Mouse (Mus musculus): ENCODE measurements around the gene Vamp3. TPM values are rescaled to one million over a fixed set of nuclear protein-coding genes. Genes with fewer than 3 reads are reported as not detected.

Gene Vamp3
- polyA plus RNA-seq, 1 experiment from 2014 or later: 29.9 TPM

DNA sequence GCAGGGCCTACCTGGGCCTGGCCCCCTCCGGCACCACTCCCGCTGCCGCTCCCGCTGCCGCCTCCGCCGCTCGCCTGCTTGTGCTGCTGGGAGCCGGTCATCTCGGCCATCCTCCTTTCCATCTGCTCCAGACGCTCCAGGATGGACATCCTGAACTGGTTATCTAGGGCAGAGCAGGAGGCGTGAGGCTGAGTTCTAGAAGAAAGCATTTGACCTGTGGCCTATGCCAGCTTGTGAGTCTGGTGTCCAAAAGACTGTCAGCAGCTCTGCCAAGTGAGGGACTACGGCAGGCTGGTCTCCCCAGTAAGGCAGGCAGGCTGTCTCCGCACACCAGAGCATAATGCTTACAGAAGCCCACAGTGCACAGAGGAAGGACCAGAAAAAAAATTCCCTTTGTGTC lies 31.1 kb upstream of the Vamp3 start:
- no peak overlapping the region for H3K27ac ChIP-seq (ENCODE audit: low read length)
- H3K9ac ChIP-seq (ENCODE audit: low read depth, low read length): no peak overlapping the region
- ATAC-seq (ENCODE audit: low read depth): no peak
- H3K4me2 ChIP-seq (ENCODE audit: low read depth, low read length): no peak overlapping the region
- WGBS (ENCODE audit: insufficient replicate concordance): 88% methylated on average over 14 of the region's 14 CpGs
- H3K4me3 ChIP-seq (ENCODE audit: low read depth, low read length): no peak overlapping the region
- H3K36me3 ChIP-seq (ENCODE audit: control insufficient read depth, insufficient read depth): no peaks in the 10 kb centered on the region
- no peaks in the 10 kb centered on the region for H3K27me3 ChIP-seq (ENCODE audit: control insufficient read depth, insufficient read depth, low read depth, low read length)
- no peaks in the 10 kb centered on the region for H3K4me1 ChIP-seq (ENCODE audit: control insufficient read depth, low read depth, low read length)
- no peaks in the 10 kb centered on the region for H3K9me3 ChIP-seq (replicated peaks; ENCODE audit: control insufficient read depth, low read length)

DNA sequence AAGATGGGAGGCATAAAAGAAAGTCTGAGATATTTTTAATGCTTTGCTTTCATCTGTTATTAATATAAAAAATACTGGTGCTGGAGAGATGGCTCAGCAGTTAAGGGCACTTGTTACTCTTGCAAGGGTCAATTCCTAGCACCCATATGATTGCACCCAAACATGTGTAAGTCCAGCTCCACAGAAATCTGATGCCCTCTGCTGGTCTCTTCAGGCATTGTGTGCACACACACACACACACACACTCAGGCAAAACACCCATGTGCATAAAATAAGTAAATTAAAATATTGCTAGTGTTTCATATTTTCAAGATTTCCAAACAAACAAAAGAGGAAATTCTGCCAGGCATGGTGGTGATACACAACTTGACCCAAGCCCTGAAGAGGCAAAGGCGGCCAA lies 29.6 kb upstream of the Vamp3 start:
- Histone ChIP-seq H3K4me1 (ENCODE audit: control insufficient read depth, low read depth, low read length) (no peaks in the 10 kb centered on the region), H3K4me3 (ENCODE audit: low read depth, low read length) (no peak overlapping the region), H3K4me2 (ENCODE audit: low read depth, low read length) (no peak overlapping the region), H3K27me3 (ENCODE audit: control insufficient read depth, insufficient read depth, low read depth, low read length) (no peaks in the 10 kb centered on the region), H3K9me3 (replicated peaks; ENCODE audit: control insufficient read depth, low read length) (no peaks in the 10 kb centered on the region), H3K27ac (ENCODE audit: low read length) (no peak overlapping the region), H3K36me3 (ENCODE audit: control insufficient read depth, insufficient read depth) (no peaks in the 10 kb centered on the region), H3K9ac (ENCODE audit: low read depth, low read length) (no peak overlapping the region)
- WGBS (ENCODE audit: insufficient replicate concordance): 62% methylated on average over 1 of the region's 1 CpGs
- ATAC-seq (ENCODE audit: low read depth): no peak

DNA sequence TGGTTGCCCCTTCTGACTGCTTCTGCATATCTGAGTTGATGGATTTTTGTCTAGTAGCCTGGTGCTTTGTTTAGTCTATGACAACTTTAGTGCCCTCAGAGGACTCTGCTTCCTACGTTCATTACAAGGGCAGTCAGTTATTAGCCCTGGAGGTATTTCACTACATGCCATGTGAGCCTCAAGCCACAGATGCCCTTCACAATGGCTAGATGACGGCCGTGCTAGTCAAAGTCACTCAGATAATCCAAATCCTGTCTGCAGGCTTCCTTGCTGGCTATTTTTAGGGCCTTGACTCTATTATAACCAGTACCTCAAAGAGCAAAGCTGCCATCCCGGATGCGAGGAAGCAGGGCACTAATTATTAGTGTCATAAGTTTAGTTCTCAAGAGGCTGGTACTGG lies 25.3 kb upstream of the Vamp3 start:
- WGBS (ENCODE audit: insufficient replicate concordance): 64% methylated on average over 5 of the region's 5 CpGs
- no peak for ATAC-seq (ENCODE audit: low read depth)

GRCm38 (mm10) chr4:151081977-151082376 lies 24.2 kb upstream of the Vamp3 start:
- Histone ChIP-seq H3K9me3 (replicated peaks; ENCODE audit: control insufficient read depth, low read length) (no peaks in the 10 kb centered on the region), H3K27me3 (ENCODE audit: control insufficient read depth, insufficient read depth, low read depth, low read length) (no peaks in the 10 kb centered on the region), H3K27ac (ENCODE audit: low read length) (no peak overlapping the region), H3K4me1 (ENCODE audit: control insufficient read depth, low read depth, low read length) (no peaks in the 10 kb centered on the region), H3K4me3 (ENCODE audit: low read depth, low read length) (no peak overlapping the region), H3K4me2 (ENCODE audit: low read depth, low read length) (no peak overlapping the region), H3K36me3 (ENCODE audit: control insufficient read depth, insufficient read depth) (no peaks in the 10 kb centered on the region), H3K9ac (ENCODE audit: low read depth, low read length) (no peak overlapping the region)
- ATAC-seq (ENCODE audit: low read depth): no peak
- 71% methylated on average over 13 of the region's 13 CpGs for WGBS (ENCODE audit: insufficient replicate concordance)

More for the DNA sequence above, 25.3 kb upstream of the Vamp3 start:
- H3K9me3 ChIP-seq (replicated peaks; ENCODE audit: control insufficient read depth, low read length): no peaks in the 10 kb centered on the region
- no peaks in the 10 kb centered on the region for H3K27me3 ChIP-seq (ENCODE audit: control insufficient read depth, insufficient read depth, low read depth, low read length)
- H3K4me3 ChIP-seq (ENCODE audit: low read depth, low read length): no peak overlapping the region
- H3K36me3 ChIP-seq (ENCODE audit: control insufficient read depth, insufficient read depth): no peaks in the 10 kb centered on the region
- no peaks in the 10 kb centered on the region for H3K4me1 ChIP-seq (ENCODE audit: control insufficient read depth, low read depth, low read length)
- no peak overlapping the region for H3K9ac ChIP-seq (ENCODE audit: low read depth, low read length)
- no peak overlapping the region for H3K27ac ChIP-seq (ENCODE audit: low read length)
- H3K4me2 ChIP-seq (ENCODE audit: low read depth, low read length): no peak overlapping the region

DNA sequence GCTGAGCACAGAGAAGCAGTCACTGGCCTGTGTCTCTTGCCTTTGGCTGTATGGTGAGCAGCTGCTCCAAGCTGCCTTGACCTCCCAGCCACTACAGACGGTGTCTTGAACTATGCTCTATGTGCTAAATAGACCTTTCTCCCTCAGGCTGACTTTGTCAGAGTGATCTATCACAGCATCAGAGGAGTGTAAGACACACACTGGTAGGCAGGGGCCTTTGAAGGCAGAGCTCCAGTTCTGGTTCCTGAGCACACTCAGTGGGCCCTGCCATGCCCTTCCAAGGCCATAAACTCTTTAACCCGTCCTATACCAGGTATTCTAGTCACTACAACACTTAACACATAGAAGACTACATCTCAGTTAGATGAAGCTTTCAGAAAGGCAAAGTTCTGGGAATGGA lies 23.6 kb upstream of the Vamp3 start:
- H3K4me2 ChIP-seq (ENCODE audit: low read depth, low read length): no peak overlapping the region
- H3K4me3 ChIP-seq (ENCODE audit: low read depth, low read length): no peak overlapping the region
- H3K27ac ChIP-seq (ENCODE audit: low read length): no peak overlapping the region
- no peak overlapping the region for H3K9ac ChIP-seq (ENCODE audit: low read depth, low read length)
- ATAC-seq (ENCODE audit: low read depth): no peak
- WGBS (ENCODE audit: insufficient replicate concordance): 47% methylated on average over 2 of the region's 2 CpGs
- no peaks in the 10 kb centered on the region for H3K27me3 ChIP-seq (ENCODE audit: control insufficient read depth, insufficient read depth, low read depth, low read length)
- H3K36me3 ChIP-seq (ENCODE audit: control insufficient read depth, insufficient read depth): no peaks in the 10 kb centered on the region
- H3K9me3 ChIP-seq (replicated peaks; ENCODE audit: control insufficient read depth, low read length): no peaks in the 10 kb centered on the region
- no peaks in the 10 kb centered on the region for H3K4me1 ChIP-seq (ENCODE audit: control insufficient read depth, low read depth, low read length)

GRCm38 (mm10) chr4:151074817-151075216 lies 17.1 kb upstream of the Vamp3 start:
- no peak for ATAC-seq (ENCODE audit: low read depth)
- Histone ChIP-seq H3K9ac (ENCODE audit: low read depth, low read length) (no peak overlapping the region), H3K9me3 (replicated peaks; ENCODE audit: control insufficient read depth, low read length) (no peaks in the 10 kb centered on the region), H3K4me2 (ENCODE audit: low read depth, low read length) (no peak overlapping the region), H3K4me3 (ENCODE audit: low read depth, low read length) (no peak overlapping the region), H3K27ac (ENCODE audit: low read length) (no peak overlapping the region), H3K36me3 (ENCODE audit: control insufficient read depth, insufficient read depth) (no peaks in the 10 kb centered on the region), H3K4me1 (ENCODE audit: control insufficient read depth, low read depth, low read length) (no peaks in the 10 kb centered on the region), H3K27me3 (ENCODE audit: control insufficient read depth, insufficient read depth, low read depth, low read length) (no peaks in the 10 kb centered on the region)
- 76% methylated on average over 15 of the region's 15 CpGs for WGBS (ENCODE audit: insufficient replicate concordance)

DNA sequence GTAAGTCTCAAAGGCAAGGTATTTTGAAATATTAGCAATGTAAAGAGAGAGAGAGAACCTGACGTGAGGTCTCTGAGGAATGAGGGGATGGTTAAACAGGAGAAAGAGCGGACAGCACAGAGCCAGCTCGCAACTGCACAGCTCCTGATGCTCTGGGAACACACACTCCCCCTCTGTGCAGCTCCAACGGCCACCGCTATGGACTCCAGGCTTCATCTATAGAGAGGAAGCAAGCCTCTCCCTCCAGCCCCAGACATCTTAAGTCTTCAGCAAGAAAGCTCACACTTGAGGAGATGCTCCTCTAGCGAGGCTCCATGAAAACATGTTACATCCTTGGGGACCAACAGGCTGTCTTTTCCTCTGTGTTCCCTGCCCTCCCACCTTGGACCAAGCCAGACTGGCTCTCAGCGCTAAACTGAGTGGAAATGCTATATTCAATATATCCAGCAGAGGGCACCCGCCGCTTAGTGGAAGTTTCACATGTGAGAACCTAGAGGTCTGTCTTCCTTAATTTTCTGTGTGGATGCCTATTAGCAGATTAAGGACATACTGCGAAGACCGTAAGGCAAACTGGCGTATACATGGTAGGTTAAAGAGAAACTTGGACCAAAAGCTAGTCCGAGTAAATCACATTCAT lies 15.5 kb upstream of the Vamp3 start:
- Histone ChIP-seq H3K9me3 (replicated peaks; ENCODE audit: control insufficient read depth, low read length) (no peaks in the 10 kb centered on the region), H3K36me3 (ENCODE audit: control insufficient read depth, insufficient read depth) (no peaks in the 10 kb centered on the region), H3K9ac (ENCODE audit: low read depth, low read length) (no peak overlapping the region), H3K27me3 (ENCODE audit: control insufficient read depth, insufficient read depth, low read depth, low read length) (no peaks in the 10 kb centered on the region), H3K4me1 (ENCODE audit: control insufficient read depth, low read depth, low read length) (no peaks in the 10 kb centered on the region), H3K4me3 (ENCODE audit: low read depth, low read length) (no peak overlapping the region), H3K27ac (ENCODE audit: low read length) (no peak overlapping the region), H3K4me2 (ENCODE audit: low read depth, low read length) (no peak overlapping the region)
- WGBS (ENCODE audit: insufficient replicate concordance): 36% methylated on average over 13 of the region's 13 CpGs
- ATAC-seq (ENCODE audit: low read depth): 0 out of 2 replicates have a peak, but pooled peaks have one; percentile 21

DNA sequence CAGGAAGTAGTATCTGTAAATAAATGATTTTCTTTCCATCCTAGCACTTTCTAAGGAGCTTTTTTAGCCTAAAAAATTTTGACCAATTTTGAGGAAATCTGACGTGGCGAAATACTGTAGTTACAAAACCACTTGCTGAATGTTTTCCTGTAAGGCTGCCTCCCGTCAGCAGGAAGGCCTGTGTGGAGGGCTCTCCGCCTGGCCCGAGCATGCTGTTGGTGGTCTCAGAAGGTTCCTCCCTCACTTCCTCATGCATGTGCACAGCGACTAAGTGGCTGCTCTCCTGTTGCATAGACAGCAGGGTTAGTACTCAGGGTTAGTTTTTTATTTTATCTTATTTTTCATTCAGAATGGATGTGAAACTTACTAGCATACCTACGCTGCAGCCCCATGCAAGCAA lies 13.2 kb upstream of the Vamp3 start:
- WGBS (ENCODE audit: insufficient replicate concordance): 35% methylated on average over 7 of the region's 7 CpGs
- Histone ChIP-seq H3K9me3 (replicated peaks; ENCODE audit: control insufficient read depth, low read length) (no peaks in the 10 kb centered on the region), H3K27me3 (ENCODE audit: control insufficient read depth, insufficient read depth, low read depth, low read length) (no peaks in the 10 kb centered on the region), H3K27ac (ENCODE audit: low read length) (no peak overlapping the region), H3K4me3 (ENCODE audit: low read depth, low read length) (no peak overlapping the region), H3K36me3 (ENCODE audit: control insufficient read depth, insufficient read depth) (no peaks in the 10 kb centered on the region), H3K4me2 (ENCODE audit: low read depth, low read length) (no peak overlapping the region), H3K9ac (ENCODE audit: low read depth, low read length) (no peak overlapping the region), H3K4me1 (ENCODE audit: control insufficient read depth, low read depth, low read length) (no peaks in the 10 kb centered on the region)
- no peak for ATAC-seq (ENCODE audit: low read depth)

GRCm38 (mm10) chr4:151068751-151069150 lies 11.0 kb upstream of the Vamp3 start:
- H3K4me2 ChIP-seq (ENCODE audit: low read depth, low read length): no peak overlapping the region
- H3K27ac ChIP-seq (ENCODE audit: low read length): no peak overlapping the region
- H3K9ac ChIP-seq (ENCODE audit: low read depth, low read length): no peak overlapping the region
- no peak overlapping the region for H3K4me3 ChIP-seq (ENCODE audit: low read depth, low read length)
- H3K9me3 ChIP-seq (replicated peaks; ENCODE audit: control insufficient read depth, low read length): no peaks in the 10 kb centered on the region
- ATAC-seq (ENCODE audit: low read depth): no peak
- 21% methylated on average over 4 of the region's 4 CpGs for WGBS (ENCODE audit: insufficient replicate concordance)
- no peaks in the 10 kb centered on the region for H3K4me1 ChIP-seq (ENCODE audit: control insufficient read depth, low read depth, low read length)
- no peaks in the 10 kb centered on the region for H3K27me3 ChIP-seq (ENCODE audit: control insufficient read depth, insufficient read depth, low read depth, low read length)
- H3K36me3 ChIP-seq (ENCODE audit: control insufficient read depth, insufficient read depth): no peaks in the 10 kb centered on the region

Measured in liver, embryonic 16.5 days (tissue).